Mouse (Mus musculus) lung, adult 2 months (tissue): ENCODE measurements around the gene Crat.

ENCODE experiments used
- CTCF ChIP-seq: fragments of 200-500 bp; IDR thresholded peaks from 2 replicates; pipeline ENCODE4 v1.5.1; 2011; ENCODE audit warnings: mild to moderate bottlenecking, low read length, control low read depth; ENCODE audit not compliant: insufficient read depth
- POLR2A ChIP-seq: fragments of 200-500 bp; IDR thresholded peaks from 2 replicates; pipeline ENCODE4 v1.6.1; 2011; ENCODE audit warnings: low read depth, mild to moderate bottlenecking, control low read depth, low read length, borderline replicate concordance; ENCODE audit errors: extremely low read depth

GRCm38 (mm10) chr2:30362865-30363264 lies 52.7 kb downstream of the Crat start:
- no peak for TF ChIP-seq POLR2A
- no peak for TF ChIP-seq CTCF
